Mouse (Mus musculus) CH12.LX (cell line): ENCODE results near the gene Slc23a4. TPM values are rescaled to one million over a fixed set of nuclear protein-coding genes. Genes with fewer than 3 reads are reported as not detected.

Experiments used
- DNase-seq: peaks from one replicate; pipeline ENCODE4 v3.0.0-alpha.2; 2013; ENCODE audit errors: extremely low read depth
- H3K27ac ChIP-seq: 2 replicates; pipeline ENCODE4 v1.5.1; 2012; ENCODE audit warnings: low read depth, mild to moderate bottlenecking, control low read depth, moderate library complexity; ENCODE audit not compliant: insufficient read depth
- H3K27me3 ChIP-seq: replicated peaks from 2 replicates; pipeline ENCODE3; 2012; ENCODE audit warnings: inconsistent platforms
- H3K36me3 ChIP-seq, 2 experiments: replicated peaks in 1 of 2; 2 replicates each; pipeline versions ENCODE3 to v1.6.1; 2012; ENCODE audit warnings: inconsistent platforms in 1 of 2, low read length in 1 of 2, mild to moderate bottlenecking in 1 of 2, mixed read lengths in 1 of 2, moderate library complexity in 1 of 2; ENCODE audit not compliant: control insufficient read depth in 1 of 2, insufficient read depth in 1 of 2
- H3K4me1 ChIP-seq, 2 experiments: 2 replicates each; pipeline ENCODE4 v1.6.1; 2012; ENCODE audit warnings: inconsistent platforms in 1 of 2, moderate library complexity in 1 of 2; ENCODE audit not compliant: insufficient read depth in 2 of 2, control insufficient read depth in 1 of 2
- H3K4me2 ChIP-seq: 2 replicates; pipeline ENCODE4 v1.6.1; 2012; ENCODE audit warnings: low read depth, mild to moderate bottlenecking, control low read depth; ENCODE audit not compliant: poor library complexity, insufficient read depth, severe bottlenecking
- H3K4me3 ChIP-seq, 3 experiments: fragments of 150-350 bp in 1 of 3; sonication (generic) in 1 of 3; replicated peaks in 1 of 3; 2 replicates each; pipeline versions ENCODE3 to v1.5.1; 2011 to 2012; ENCODE audit warnings: low read depth in 2 of 3, low read length in 2 of 3, mild to moderate bottlenecking in 2 of 3, moderate library complexity in 2 of 3, control low read depth in 1 of 3, improper control_type of control experiment in 1 of 3, inconsistent platforms in 1 of 3, mixed read lengths in 1 of 3; ENCODE audit not compliant: poor library complexity in 1 of 3
- H3K79me2 ChIP-seq: replicated peaks from 2 replicates; pipeline ENCODE4 v1.6.1; 2012; ENCODE audit warnings: mild to moderate bottlenecking, moderate library complexity; ENCODE audit not compliant: control insufficient read depth, poor library complexity, insufficient read depth, severe bottlenecking; ENCODE audit errors: extremely low read depth
- H3K9ac ChIP-seq: 2 replicates; pipeline ENCODE4 v1.6.1; 2012; ENCODE audit warnings: low read depth, mild to moderate bottlenecking, control low read depth, moderate library complexity; ENCODE audit not compliant: insufficient read depth
- H3K9me3 ChIP-seq: replicated peaks from 2 replicates; pipeline ENCODE3; 2012; ENCODE audit warnings: low read length, inconsistent platforms, mixed read lengths
- CTCF ChIP-seq, 2 experiments: IDR thresholded peaks in 1 of 2; conservative IDR thresholded peaks in 1 of 2; 2 replicates each; pipeline ENCODE4 v1.5.1; 2011 to 2012; ENCODE audit warnings: low read depth in 2 of 2, low read length in 2 of 2, improper control_type of control experiment in 1 of 2, inconsistent platforms in 1 of 2, mild to moderate bottlenecking in 1 of 2, moderate library complexity in 1 of 2
- E2F4 ChIP-seq: IDR thresholded peaks from 2 replicates; pipeline ENCODE4 v1.6.1; 2011; ENCODE audit warnings: low read depth, low read length, improper control_type of control experiment; ENCODE audit not compliant: insufficient replicate concordance
- ELF1 ChIP-seq: IDR thresholded peaks from 2 replicates; pipeline ENCODE4 v1.6.1; 2014; ENCODE audit warnings: low read depth, mild to moderate bottlenecking, inconsistent platforms, low read length, improper control_type of control experiment
- EP300 ChIP-seq: IDR thresholded peaks from 2 replicates; pipeline ENCODE4 v1.6.1; 2011; ENCODE audit warnings: low read length, improper control_type of control experiment
- ETS1 ChIP-seq: conservative IDR thresholded peaks from 2 replicates; pipeline ENCODE4 v1.6.1; 2012; ENCODE audit warnings: low read depth, mild to moderate bottlenecking, inconsistent platforms, low read length, improper control_type of control experiment, moderate library complexity
- HCFC1 ChIP-seq: IDR thresholded peaks from 2 replicates; pipeline ENCODE4 v1.6.1; 2012; ENCODE audit warnings: low read depth, mild to moderate bottlenecking, inconsistent platforms, low read length, improper control_type of control experiment
- IRF4 ChIP-seq: IDR thresholded peaks from 2 replicates; pipeline ENCODE4 v1.6.1; 2014; ENCODE audit warnings: low read depth, mild to moderate bottlenecking, inconsistent platforms, low read length, improper control_type of control experiment
- JUN ChIP-seq: IDR thresholded peaks from 2 replicates; pipeline ENCODE4 v1.6.1; 2011; ENCODE audit warnings: low read depth, mild to moderate bottlenecking, low read length, improper control_type of control experiment, moderate library complexity; ENCODE audit not compliant: insufficient read depth
- JUND ChIP-seq: conservative IDR thresholded peaks from 2 replicates; pipeline ENCODE4 v1.6.1; 2011; ENCODE audit warnings: low read depth, low read length, improper control_type of control experiment
- MAFK ChIP-seq: IDR thresholded peaks from 2 replicates; pipeline ENCODE4 v1.6.1; 2011; ENCODE audit warnings: low read length, improper control_type of control experiment; ENCODE audit not compliant: insufficient replicate concordance
- MAZ ChIP-seq: IDR thresholded peaks from 2 replicates; pipeline ENCODE4 v1.6.1; 2012; ENCODE audit warnings: low read depth, mild to moderate bottlenecking, inconsistent platforms, low read length, improper control_type of control experiment, moderate library complexity
- MXI1 ChIP-seq: IDR thresholded peaks from 2 replicates; pipeline ENCODE4 v1.6.1; 2011; ENCODE audit warnings: mild to moderate bottlenecking, low read depth, low read length, improper control_type of control experiment
- MYC ChIP-seq: IDR thresholded peaks from 2 replicates; pipeline ENCODE4 v1.6.1; 2011; ENCODE audit warnings: low read depth, mild to moderate bottlenecking, improper control_type of control experiment, low read length
- NELFE ChIP-seq: IDR thresholded peaks from 2 replicates; pipeline ENCODE4 v1.6.1; 2011; ENCODE audit warnings: low read depth, low read length, improper control_type of control experiment
- POLR2A ChIP-seq: IDR thresholded peaks from 2 replicates; pipeline ENCODE4 v1.6.1; 2011; ENCODE audit warnings: low read depth, mild to moderate bottlenecking, improper control_type of control experiment, low read length
- POLR2AphosphoS2 ChIP-seq: IDR thresholded peaks from 2 replicates; pipeline ENCODE4 v1.6.1; 2011; ENCODE audit warnings: low read depth, low read length, improper control_type of control experiment
- RAD21 ChIP-seq: IDR thresholded peaks from 2 replicates; pipeline ENCODE4 v1.6.1; 2011; ENCODE audit warnings: low read depth, mild to moderate bottlenecking, low read length, improper control_type of control experiment, moderate library complexity
- SIN3A ChIP-seq: IDR thresholded peaks from 2 replicates; pipeline ENCODE4 v1.6.1; 2012; ENCODE audit warnings: low read length, improper control_type of control experiment, inconsistent platforms
- SMC3 ChIP-seq: IDR thresholded peaks from 2 replicates; pipeline ENCODE4 v1.6.1; 2011; ENCODE audit warnings: low read depth, low read length, improper control_type of control experiment
- TBP ChIP-seq: conservative IDR thresholded peaks from 2 replicates; pipeline ENCODE4 v1.6.1; 2011; ENCODE audit warnings: low read depth, low read length, improper control_type of control experiment
- TCF12 ChIP-seq: IDR thresholded peaks from 2 replicates; pipeline ENCODE4 v1.6.1; 2014; ENCODE audit warnings: low read depth, mild to moderate bottlenecking, inconsistent platforms, low read length, improper control_type of control experiment
- USF2 ChIP-seq: conservative IDR thresholded peaks from 2 replicates; pipeline ENCODE4 v1.6.1; 2011; ENCODE audit warnings: low read depth, low read length, improper control_type of control experiment
- ZC3H11A ChIP-seq: IDR thresholded peaks from 2 replicates; pipeline ENCODE4 v1.6.1; 2012; ENCODE audit warnings: low read depth, mild to moderate bottlenecking, inconsistent platforms, low read length, improper control_type of control experiment
- dilution Hi-C: fragments of 300-500 bp; cut with MboI; formaldehyde crosslinking; loops from 2 replicates; pipeline ENCODE4 v1.14.3; 2020; ENCODE audit warnings: low sequenced_read_pairs; ENCODE audit not compliant: extremely low pct_unique_long_range_greater_than_20kb, extremely low pct_ligation_motif_present
- in situ Hi-C: fragments of 300-500 bp; cut with MboI; formaldehyde crosslinking; loops from 3 replicates; pipeline ENCODE4 v1.14.3; 2019; ENCODE audit warnings: low sequenced_read_pairs, low pct_ligation_motif_present, low pct_unique_long_range_greater_than_20kb, mixed read lengths
- polyA plus RNA-seq: library from polyadenylated mRNA; unstranded; fragments of >175 nt; gene quantifications from 2 replicates; pipeline ENCODE4 v1.2.1, GENCODE M21; 2012; ENCODE audit warnings: low read depth; ENCODE audit not compliant: insufficient read length
- total RNA-seq, 2 experiments: library from RNA; depleted of rRNA; stranded (reverse); fragments of 300-350 nt in 1 of 2; fragments of >200 nt in 1 of 2; gene quantifications; 2 replicates each; pipeline ENCODE4 v1.2.3; 2012 to 2014

Slc23a4 gene
- total and polyA plus RNA-seq, 3 experiments = 0.21 to 0.30 (median 0.27) TPM

GRCm38 (mm10) chr6:34951518-34951917 is 36.7 kb downstream of the Slc23a4 start:
- dilution Hi-C loops = no loop called here

DNA sequence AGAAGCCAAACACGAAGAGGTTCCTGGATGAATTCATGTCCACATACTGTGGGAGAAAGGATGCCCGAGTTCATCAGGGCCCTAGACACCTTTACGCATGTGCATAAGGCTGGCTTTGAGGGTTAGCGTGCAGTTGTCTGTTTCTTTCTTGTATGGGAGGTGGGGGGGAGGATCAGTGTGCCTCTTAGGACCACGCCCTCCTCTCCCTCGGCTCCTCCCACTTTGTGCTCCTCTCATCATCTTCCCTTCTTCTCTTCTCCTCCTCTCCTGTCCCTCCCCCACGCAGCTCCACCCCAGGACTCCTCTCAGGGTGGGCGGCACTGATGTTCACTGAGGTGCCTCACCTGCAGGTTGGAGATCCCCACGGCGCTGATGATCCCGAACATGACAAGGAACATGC is 39.7 kb downstream of the Slc23a4 start:
- Histone ChIP-seq H3K79me2 (no peaks in the 10 kb centered on the region), H3K4me1 (peaks cover 12 to 59% of the 10 kb centered on the region in 2 experiments), H3K27me3 (no peaks in the 10 kb centered on the region)
- no peak for TF ChIP-seq TCF12
- TF ChIP-seq SMC3 = no peak
- no peak for TF ChIP-seq JUN
- no peak for TF ChIP-seq E2F4
- TF ChIP-seq POLR2AphosphoS2 = no peak
- no peak for TF ChIP-seq POLR2A
- TF ChIP-seq CTCF (conservative IDR thresholded peaks at IDR 0.05 in 1 of 2, IDR thresholded peaks at IDR 0.05 in 1 of 2; ENCODE audit: low read depth in 2 of 2, low read length in 2 of 2) = no peak
- no peak for TF ChIP-seq MAZ
- no peak for TF ChIP-seq RAD21
- TF ChIP-seq ZC3H11A = no peak
- no peak for TF ChIP-seq TBP
- TF ChIP-seq IRF4 = no peak
- TF ChIP-seq HCFC1 = no peak
- no peak for TF ChIP-seq ELF1
- no peak for TF ChIP-seq MYC
- no peak for TF ChIP-seq MXI1
- TF ChIP-seq JUND = no peak
- no peak for TF ChIP-seq USF2
- no peak for TF ChIP-seq MAFK
- TF ChIP-seq SIN3A = no peak
- TF ChIP-seq, all 38 proteins: peak for 0
- no peaks in the 10 kb centered on the region for H3K36me3 ChIP-seq
- H3K27ac ChIP-seq = no peak overlapping the region
- in situ Hi-C loops = no loop called here
- no peaks in the 10 kb centered on the region for H3K9me3 ChIP-seq
- no peak overlapping the region for H3K4me3 ChIP-seq
- DNase-seq = no peak
- no peak overlapping the region for H3K4me2 ChIP-seq
- H3K9ac ChIP-seq = no peak overlapping the region
- dilution Hi-C loops = no loop called here

More at GRCm38 (mm10) chr6:34951518-34951917, 36.7 kb downstream of the Slc23a4 start:
- no peak for DNase-seq
- peak; percentile 64 for TF ChIP-seq EP300
- peak; percentile 40; the same call in 1 of the 2 replicates for TF ChIP-seq TCF12
- TF ChIP-seq SIN3A = no peak
- no peak for TF ChIP-seq JUN
- no peak for TF ChIP-seq MAFK
- TF ChIP-seq ETS1 = 0 out of 2 replicates have a peak, but pooled peaks have one; percentile 14
- TF ChIP-seq NELFE = no peak
- H3K27ac ChIP-seq = no peak overlapping the region
- H3K4me2 ChIP-seq = no peak overlapping the region
- in situ Hi-C loops = no loop called here
- peaks cover 20 to 55% of the 10 kb centered on the region in 2 experiments for H3K4me1 ChIP-seq
- peak overlapping the region in 1 of 3 experiments; percentile 39 for H3K4me3 ChIP-seq
- no peaks in the 10 kb centered on the region for H3K27me3 ChIP-seq
- H3K79me2 ChIP-seq = no peaks in the 10 kb centered on the region
- no peaks in the 10 kb centered on the region for H3K9me3 ChIP-seq
- no peak overlapping the region for H3K9ac ChIP-seq
- H3K36me3 ChIP-seq = no peaks in the 10 kb centered on the region
